Mouse (Mus musculus): ENCODE measurements around the gene Cmtm4. TPM values are rescaled to one million over a fixed set of nuclear protein-coding genes. Genes with fewer than 3 reads are reported as not detected.
A peak's percentile ranks its signal among the peaks of the same experiment; 100 is the strongest.

Cmtm4 gene
- polyA plus RNA-seq, 1 experiment: 32.4 TPM

DNA sequence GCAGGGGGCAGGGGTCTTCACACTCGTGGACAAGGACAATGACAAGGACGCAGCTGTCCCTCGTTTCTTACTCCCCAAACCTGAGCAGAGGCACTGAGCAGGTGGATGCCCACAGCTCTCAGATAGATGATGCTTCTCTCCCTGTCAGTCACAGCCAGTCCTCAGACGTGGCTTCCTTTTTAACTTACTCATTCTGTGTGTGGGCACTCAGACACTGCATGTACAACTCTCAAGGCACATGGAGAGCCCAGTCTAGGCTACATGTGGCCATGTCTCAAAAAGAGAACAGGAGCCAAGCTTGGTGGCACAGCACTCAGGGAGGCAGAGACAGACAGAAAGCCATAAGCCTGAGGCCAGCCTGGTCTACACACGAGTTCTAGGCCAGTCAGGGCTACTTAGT, 19.6 kb downstream of the Cmtm4 start:
- Histone ChIP-seq H3K36me3 (ENCODE audit: control insufficient read depth, insufficient read depth, low read length) (no peaks in the 10 kb centered on the region), H3K27me3 (replicated peaks; ENCODE audit: control insufficient read depth, insufficient read depth, low read length) (no peaks in the 10 kb centered on the region), H3K27ac (ENCODE audit: insufficient read depth, low read depth, low read length) (peak overlapping the region; percentile 28), H3K4me1 (ENCODE audit: control insufficient read depth, insufficient read depth, low read length) (peaks cover 25% of the 10 kb centered on the region), H3K4me3 (ENCODE audit: insufficient read depth, low read depth, low read length) (no peak overlapping the region)
- WGBS: 54% methylated on average over 5 of the region's 5 CpGs
- TF ChIP-seq CTCF (conservative IDR thresholded peaks at IDR 0.05; ENCODE audit: insufficient read depth, insufficient read length, low read depth, low read length) (no peak), POLR2A (IDR thresholded peaks at IDR 0.05; ENCODE audit: low read depth, low read length) (no peak)
- no peak for DNase-seq

DNA sequence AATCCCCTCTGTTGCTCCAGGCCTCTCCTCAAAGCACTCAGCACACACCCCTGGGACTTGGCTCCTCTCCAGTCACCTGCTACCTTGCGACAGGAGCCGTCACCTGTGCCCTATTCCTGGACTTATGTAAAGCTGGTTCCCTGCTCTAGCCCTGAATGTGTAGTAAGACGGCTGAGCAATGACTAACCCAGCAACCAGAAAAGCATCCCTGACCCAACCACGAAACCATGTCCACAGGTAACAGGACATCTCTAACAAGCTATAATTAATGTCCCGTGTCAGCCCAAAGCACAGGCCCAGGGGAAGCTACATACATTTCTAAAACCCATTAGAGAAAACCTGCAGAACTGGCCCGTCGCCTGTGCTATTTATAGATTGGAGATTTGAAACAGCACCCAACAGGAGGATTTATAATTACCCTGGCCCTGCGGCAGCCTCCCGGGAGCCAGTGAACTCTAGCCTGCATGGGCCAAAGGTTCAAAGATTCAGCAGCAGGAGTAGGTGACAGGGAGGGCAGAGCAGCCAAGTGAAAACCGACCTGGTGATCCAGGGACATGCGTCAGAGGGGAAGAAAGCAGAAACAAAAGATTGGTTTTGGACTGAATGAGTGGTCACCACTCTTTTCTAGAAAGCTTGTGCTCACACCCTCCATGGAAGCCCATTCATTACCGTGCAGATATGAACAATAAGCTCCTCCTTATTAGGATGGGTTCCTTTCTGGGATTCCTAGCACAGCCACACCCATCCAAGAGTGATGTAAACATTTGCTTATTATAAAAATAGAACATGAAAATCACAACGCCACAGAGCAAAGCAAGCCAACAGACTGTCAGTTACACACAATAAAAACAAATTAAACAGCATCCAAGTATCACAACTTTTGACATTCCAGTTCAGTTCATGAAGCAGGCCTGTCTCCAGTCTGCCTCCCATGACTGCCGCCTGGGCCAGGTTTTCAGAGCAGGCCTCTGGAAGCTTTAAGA, 20.5 kb downstream of the Cmtm4 start:
- TF ChIP-seq CTCF (conservative IDR thresholded peaks at IDR 0.05; ENCODE audit: insufficient read depth, insufficient read length, low read depth, low read length) (no peak), POLR2A (IDR thresholded peaks at IDR 0.05; ENCODE audit: low read depth, low read length) (no peak)
- peak overlapping the region; percentile 28 for H3K27ac ChIP-seq (ENCODE audit: insufficient read depth, low read depth, low read length)
- DNase-seq: peak; percentile 95
- WGBS: 17% methylated on average over 14 of the region's 14 CpGs
- H3K27me3 ChIP-seq (replicated peaks; ENCODE audit: control insufficient read depth, insufficient read depth, low read length): no peaks in the 10 kb centered on the region
- no peaks in the 10 kb centered on the region for H3K36me3 ChIP-seq (ENCODE audit: control insufficient read depth, insufficient read depth, low read length)
- H3K4me1 ChIP-seq (ENCODE audit: control insufficient read depth, insufficient read depth, low read length): peaks cover 31% of the 10 kb centered on the region
- H3K4me3 ChIP-seq (ENCODE audit: insufficient read depth, low read depth, low read length): no peak overlapping the region

DNA sequence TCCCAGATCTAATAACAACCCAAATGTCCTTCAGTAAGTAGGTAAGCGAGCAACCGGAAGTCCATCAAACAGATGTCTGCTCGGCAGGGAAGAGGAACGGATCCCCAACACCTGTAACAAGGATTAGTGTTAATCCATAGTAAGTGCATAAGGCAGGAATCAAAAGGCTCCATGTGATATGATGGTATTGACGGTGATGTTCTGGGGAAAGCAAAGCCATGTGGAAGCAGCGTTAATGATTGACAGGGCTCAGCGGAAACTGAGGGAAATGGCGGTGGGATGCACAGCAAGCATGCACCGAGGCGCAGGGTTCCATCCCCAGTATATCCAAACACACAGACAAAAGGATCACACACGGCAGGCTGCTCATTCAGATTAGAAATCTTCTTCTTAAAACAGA, 21.3 kb downstream of the Cmtm4 start:
- Histone ChIP-seq H3K36me3 (ENCODE audit: control insufficient read depth, insufficient read depth, low read length) (no peaks in the 10 kb centered on the region), H3K4me1 (ENCODE audit: control insufficient read depth, insufficient read depth, low read length) (peaks cover 36% of the 10 kb centered on the region), H3K27me3 (replicated peaks; ENCODE audit: control insufficient read depth, insufficient read depth, low read length) (no peaks in the 10 kb centered on the region), H3K4me3 (ENCODE audit: insufficient read depth, low read depth, low read length) (no peak overlapping the region), H3K27ac (ENCODE audit: insufficient read depth, low read depth, low read length) (no peak overlapping the region)
- DNase-seq: peak; percentile 43
- 44% methylated on average over 11 of the region's 11 CpGs for WGBS
- TF ChIP-seq CTCF (conservative IDR thresholded peaks at IDR 0.05; ENCODE audit: insufficient read depth, insufficient read length, low read depth, low read length) (no peak), POLR2A (IDR thresholded peaks at IDR 0.05; ENCODE audit: low read depth, low read length) (no peak)

DNA sequence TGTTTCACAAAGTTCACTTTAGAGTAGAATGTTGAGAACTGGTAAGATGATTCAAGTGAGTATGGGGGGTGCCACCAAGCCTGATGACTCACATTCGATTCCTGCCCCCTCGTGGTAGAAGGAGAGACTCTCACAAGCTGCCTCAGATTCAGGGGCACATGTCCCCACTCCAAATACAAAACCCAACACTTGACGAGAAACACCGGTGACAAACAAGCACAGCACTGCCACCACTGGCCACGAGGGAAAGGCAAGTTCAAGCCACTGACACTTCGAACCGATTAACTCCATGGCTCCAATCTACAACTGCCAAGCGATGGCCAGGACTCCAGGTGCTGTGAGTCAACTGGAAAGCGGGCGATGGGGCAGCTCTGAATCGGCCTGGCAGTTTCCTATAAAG, 21.8 kb downstream of the Cmtm4 start:
- H3K4me3 ChIP-seq (ENCODE audit: insufficient read depth, low read depth, low read length): no peak overlapping the region
- no peak for TF ChIP-seq POLR2A (IDR thresholded peaks at IDR 0.05; ENCODE audit: low read depth, low read length)
- TF ChIP-seq CTCF (conservative IDR thresholded peaks at IDR 0.05; ENCODE audit: insufficient read depth, insufficient read length, low read depth, low read length): peak; percentile 31
- WGBS: 54% methylated on average over 11 of the region's 11 CpGs
- H3K4me1 ChIP-seq (ENCODE audit: control insufficient read depth, insufficient read depth, low read length): peaks cover 36% of the 10 kb centered on the region
- H3K36me3 ChIP-seq (ENCODE audit: control insufficient read depth, insufficient read depth, low read length): no peaks in the 10 kb centered on the region
- H3K27ac ChIP-seq (ENCODE audit: insufficient read depth, low read depth, low read length): no peak overlapping the region
- peak; percentile 50 for DNase-seq
- no peaks in the 10 kb centered on the region for H3K27me3 ChIP-seq (replicated peaks; ENCODE audit: control insufficient read depth, insufficient read depth, low read length)

DNA sequence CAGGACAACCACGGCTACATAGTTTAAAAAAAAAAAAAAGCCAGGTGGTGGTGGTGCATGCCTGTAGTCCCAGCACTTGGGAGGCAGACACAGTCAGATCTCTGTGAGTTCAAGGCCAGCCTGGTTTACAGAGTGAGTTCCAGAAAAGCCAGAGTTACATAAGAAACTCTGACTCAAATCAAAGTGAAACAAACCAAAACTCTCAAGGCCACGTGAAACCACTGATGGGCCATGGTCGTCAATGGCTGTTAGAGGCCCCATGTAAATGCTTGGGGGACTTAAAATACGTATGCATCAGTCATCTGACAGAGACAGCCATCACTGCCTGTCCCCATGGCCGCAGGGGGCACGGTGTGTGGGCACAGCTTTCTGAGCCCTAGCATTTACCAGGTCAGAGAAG, 24.5 kb downstream of the Cmtm4 start:
- Histone ChIP-seq H3K36me3 (ENCODE audit: control insufficient read depth, insufficient read depth, low read length) (no peaks in the 10 kb centered on the region), H3K4me3 (ENCODE audit: insufficient read depth, low read depth, low read length) (no peak overlapping the region), H3K27ac (ENCODE audit: insufficient read depth, low read depth, low read length) (no peak overlapping the region), H3K27me3 (replicated peaks; ENCODE audit: control insufficient read depth, insufficient read depth, low read length) (no peaks in the 10 kb centered on the region), H3K4me1 (ENCODE audit: control insufficient read depth, insufficient read depth, low read length) (peaks cover 35% of the 10 kb centered on the region)
- WGBS: 93% methylated on average over 6 of the region's 6 CpGs
- TF ChIP-seq CTCF (conservative IDR thresholded peaks at IDR 0.05; ENCODE audit: insufficient read depth, insufficient read length, low read depth, low read length) (no peak), POLR2A (IDR thresholded peaks at IDR 0.05; ENCODE audit: low read depth, low read length) (no peak)
- no peak for DNase-seq

DNA sequence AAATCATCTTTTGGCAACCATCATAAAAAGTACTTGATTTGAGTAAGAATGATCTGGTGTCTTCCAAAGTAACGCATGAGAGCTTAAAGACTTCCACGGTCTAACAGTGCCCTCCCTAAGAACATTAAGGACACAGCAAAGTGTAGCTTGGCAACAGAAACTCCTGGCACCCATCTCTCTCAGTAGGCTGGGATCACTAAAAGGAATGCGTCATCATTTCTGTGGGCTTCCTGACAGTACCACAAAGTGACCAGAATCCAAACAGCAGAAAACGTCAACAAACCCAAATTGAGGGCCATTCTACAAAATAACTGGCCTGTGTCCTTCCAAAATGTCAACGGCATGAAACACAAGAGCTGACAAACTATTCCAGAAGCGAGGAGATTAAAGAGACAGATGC, 25.5 kb downstream of the Cmtm4 start:
- Histone ChIP-seq H3K36me3 (ENCODE audit: control insufficient read depth, insufficient read depth, low read length) (no peaks in the 10 kb centered on the region), H3K27ac (ENCODE audit: insufficient read depth, low read depth, low read length) (no peak overlapping the region; the same call in 1 of the 2 replicates), H3K27me3 (replicated peaks; ENCODE audit: control insufficient read depth, insufficient read depth, low read length) (no peaks in the 10 kb centered on the region), H3K4me1 (ENCODE audit: control insufficient read depth, insufficient read depth, low read length) (peaks cover 35% of the 10 kb centered on the region), H3K4me3 (ENCODE audit: insufficient read depth, low read depth, low read length) (no peak overlapping the region)
- peak; percentile 67 for DNase-seq
- 28% methylated on average over 6 of the region's 6 CpGs for WGBS
- TF ChIP-seq POLR2A (IDR thresholded peaks at IDR 0.05; ENCODE audit: low read depth, low read length) (no peak), CTCF (conservative IDR thresholded peaks at IDR 0.05; ENCODE audit: insufficient read depth, insufficient read length, low read depth, low read length) (no peak)

DNA sequence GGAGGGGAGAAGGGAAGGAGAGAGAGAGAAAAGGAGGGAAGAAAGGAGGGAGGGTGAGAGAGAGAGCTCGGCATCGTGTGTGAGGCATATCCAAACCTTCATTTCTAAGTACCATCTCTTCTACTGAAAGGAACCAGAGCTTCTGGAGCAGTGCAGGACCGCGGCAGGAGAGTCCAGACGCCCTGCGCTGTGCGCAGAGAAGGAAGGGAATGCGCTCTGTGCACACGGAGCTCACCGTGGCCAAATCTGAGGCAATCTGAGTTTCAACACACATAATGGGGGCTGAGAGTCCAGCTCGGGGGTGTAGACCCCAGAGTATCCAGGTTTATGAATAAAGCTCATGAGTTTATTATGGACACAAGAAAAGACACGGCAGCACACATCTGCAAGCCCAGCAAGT, 26.0 kb downstream of the Cmtm4 start:
- Histone ChIP-seq H3K27me3 (replicated peaks; ENCODE audit: control insufficient read depth, insufficient read depth, low read length) (no peaks in the 10 kb centered on the region), H3K36me3 (ENCODE audit: control insufficient read depth, insufficient read depth, low read length) (no peaks in the 10 kb centered on the region)
- DNase-seq: no peak

More for the DNA sequence above, 26.0 kb downstream of the Cmtm4 start:
- Histone ChIP-seq H3K4me1 (ENCODE audit: control insufficient read depth, insufficient read depth, low read length) (peaks cover 33% of the 10 kb centered on the region), H3K4me3 (ENCODE audit: insufficient read depth, low read depth, low read length) (no peak overlapping the region), H3K27ac (ENCODE audit: insufficient read depth, low read depth, low read length) (no peak overlapping the region)
- no peak for TF ChIP-seq CTCF (conservative IDR thresholded peaks at IDR 0.05; ENCODE audit: insufficient read depth, insufficient read length, low read depth, low read length)
- TF ChIP-seq POLR2A (IDR thresholded peaks at IDR 0.05; ENCODE audit: low read depth, low read length): no peak
- 69% methylated on average over 12 of the region's 12 CpGs for WGBS
